Mouse (Mus musculus) lung, postnatal 0 days (tissue): Measurements from ENCODE around the gene Casp9. TPM values are rescaled to one million over a fixed set of nuclear protein-coding genes. Genes with fewer than 3 reads are reported as not detected.

ENCODE experiments used
- ATAC-seq: fragments of 200-750 bp; cut with Nextera tagmentation; 2 replicates; pipeline ENCODE4 v1.8.0; 2017; ENCODE audit warnings: moderate library complexity
- DNase-seq: peaks from one replicate; pipeline ENCODE4 v3.0.0-alpha.2; 2016; ENCODE audit warnings: low spot score
- H3K27ac ChIP-seq: fragments of 300-500 bp; sonication (generic); 2 replicates; pipeline ENCODE4 v1.5.1; 2014; ENCODE audit warnings: antibody characterized with exemption, mild to moderate bottlenecking, low read length, mixed read lengths
- H3K27me3 ChIP-seq: fragments of 300-500 bp; sonication (generic); replicated peaks from 2 replicates; pipeline ENCODE4 v1.6.1; 2014; ENCODE audit warnings: low read length, mixed read lengths; ENCODE audit not compliant: insufficient read depth
- H3K36me3 ChIP-seq: fragments of 300-500 bp; sonication (generic); 2 replicates; pipeline ENCODE4 v1.6.1; 2014; ENCODE audit warnings: low read length, mixed read lengths; ENCODE audit not compliant: insufficient read depth
- H3K4me1 ChIP-seq: fragments of 300-500 bp; sonication (generic); 2 replicates; pipeline ENCODE4 v1.6.1; 2014; ENCODE audit warnings: antibody characterized with exemption, low read depth, low read length, mixed read lengths; ENCODE audit not compliant: insufficient read depth
- H3K4me2 ChIP-seq: fragments of 300-500 bp; sonication (generic); replicated peaks from 2 replicates; pipeline ENCODE4 v1.6.1; 2014; ENCODE audit warnings: low read depth, mild to moderate bottlenecking, low read length, moderate library complexity, mixed read lengths
- H3K4me3 ChIP-seq: fragments of 300-500 bp; sonication (generic); 2 replicates; pipeline ENCODE4 v1.5.1; 2014; ENCODE audit warnings: low read depth, low read length
- H3K9ac ChIP-seq: fragments of 300-500 bp; sonication (generic); replicated peaks from 2 replicates; pipeline ENCODE4 v1.6.1; 2014; ENCODE audit warnings: low read depth, mild to moderate bottlenecking
- H3K9me3 ChIP-seq: fragments of 300-500 bp; sonication (generic); 2 replicates; pipeline ENCODE4 v1.6.1; 2016; ENCODE audit warnings: low read length, mixed read lengths
- CTCF ChIP-seq: IDR thresholded peaks from 2 replicates; pipeline ENCODE4 v1.5.1; 2016; ENCODE audit warnings: antibody characterized with exemption, mild to moderate bottlenecking
- EP300 ChIP-seq: IDR thresholded peaks from 2 replicates; pipeline ENCODE4 v1.6.1; 2016; ENCODE audit warnings: antibody characterized with exemption, mild to moderate bottlenecking, control low read depth
- WGBS: fragments of 180-500 bp; shearing (Covaris S2); extraction: QIAGEN DNeasy Blood & Tissue Kit; methylation state at CpG from one replicate; pipeline ENCODE4 v1.1.7; 2014; 5-methylcytosine and 5-hydroxymethylcytosine counted together
- polyA plus RNA-seq: library from polyadenylated mRNA; unstranded; fragments of >200 nt; fragmentation: Nextera tagmentation; extraction: Ambion mirVana; gene quantifications from 2 replicates; pipeline ENCODE4 v1.2.1, GENCODE M21; 2015

Gene Casp9
- polyA plus RNA-seq, 1 experiment from 2014 or later, result 20.2 TPM

DNA sequence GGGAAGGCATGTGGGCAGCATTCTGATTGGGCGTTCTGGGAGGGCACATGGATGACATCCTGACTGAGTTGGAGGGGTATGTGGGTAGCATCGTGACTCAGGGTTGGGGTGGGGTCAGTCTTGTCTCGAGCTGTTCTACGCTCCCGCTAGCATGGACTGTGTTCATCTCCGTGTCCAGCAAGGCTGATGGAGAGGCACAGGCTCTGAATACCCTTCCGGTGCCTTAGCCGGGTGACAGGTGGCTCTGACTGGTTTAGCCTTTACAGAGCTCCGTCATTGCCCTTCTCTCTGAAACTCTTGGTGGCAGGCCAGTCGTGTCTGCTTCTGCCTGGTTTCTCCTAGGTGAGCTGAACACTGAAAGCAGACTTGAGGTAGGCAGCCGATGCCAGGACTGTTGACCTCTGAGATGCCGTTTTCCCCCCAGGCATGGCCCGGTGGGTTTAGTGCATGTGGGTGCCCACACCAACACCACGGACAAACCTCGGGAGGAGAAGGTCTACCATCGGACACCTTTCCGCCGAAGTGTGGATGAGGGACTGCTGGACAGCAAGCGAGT is 38.0 kb upstream of the Casp9 start:
- no peak for ATAC-seq
- no peak overlapping the region for H3K27ac ChIP-seq
- H3K9ac ChIP-seq, result no peak overlapping the region
- no peak for DNase-seq
- TF ChIP-seq EP300, result no peak
- TF ChIP-seq CTCF, result no peak
- 83% methylated on average over 19 of the region's 19 CpGs for WGBS
- H3K9me3 ChIP-seq, result no peaks in the 10 kb centered on the region
- H3K36me3 ChIP-seq, result no peaks in the 10 kb centered on the region
- no peak overlapping the region for H3K4me2 ChIP-seq
- H3K27me3 ChIP-seq, result no peaks in the 10 kb centered on the region
- no peaks in the 10 kb centered on the region for H3K4me1 ChIP-seq
- H3K4me3 ChIP-seq, result no peak overlapping the region

DNA sequence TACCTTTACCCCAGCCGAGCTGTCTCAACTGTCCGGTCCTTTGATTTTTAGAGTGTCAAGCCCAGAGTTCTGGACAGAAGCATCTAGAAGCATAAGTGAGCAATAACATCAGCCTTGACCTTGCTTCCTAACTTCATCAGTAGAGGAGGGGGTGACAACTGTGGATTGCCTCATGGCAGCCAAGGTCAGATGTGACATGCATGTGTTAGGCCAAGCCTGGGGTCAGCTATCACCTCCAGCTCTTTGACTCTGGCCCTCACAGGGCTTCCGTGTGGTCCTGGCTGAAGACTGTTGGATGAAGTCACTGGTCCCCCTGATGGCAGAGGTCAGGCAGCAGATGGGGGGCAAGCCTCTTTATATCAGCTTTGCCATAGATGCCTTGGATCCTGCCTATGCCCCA is 36.3 kb upstream of the Casp9 start:
- no peak for DNase-seq
- H3K4me2 ChIP-seq, result no peak overlapping the region
- no peak overlapping the region for H3K4me3 ChIP-seq
- no peak overlapping the region for H3K27ac ChIP-seq
- no peak for ATAC-seq
- 85% methylated on average over 3 of the region's 3 CpGs for whole genome bisulfite sequencing
- H3K36me3 ChIP-seq, result peaks cover 12% of the 10 kb centered on the region; the same call in 1 of the 2 replicates
- H3K4me1 ChIP-seq, result no peaks in the 10 kb centered on the region
- no peaks in the 10 kb centered on the region for H3K9me3 ChIP-seq
- H3K9ac ChIP-seq, result no peak overlapping the region
- no peaks in the 10 kb centered on the region for H3K27me3 ChIP-seq
- no peak for TF ChIP-seq EP300
- TF ChIP-seq CTCF, result no peak

DNA sequence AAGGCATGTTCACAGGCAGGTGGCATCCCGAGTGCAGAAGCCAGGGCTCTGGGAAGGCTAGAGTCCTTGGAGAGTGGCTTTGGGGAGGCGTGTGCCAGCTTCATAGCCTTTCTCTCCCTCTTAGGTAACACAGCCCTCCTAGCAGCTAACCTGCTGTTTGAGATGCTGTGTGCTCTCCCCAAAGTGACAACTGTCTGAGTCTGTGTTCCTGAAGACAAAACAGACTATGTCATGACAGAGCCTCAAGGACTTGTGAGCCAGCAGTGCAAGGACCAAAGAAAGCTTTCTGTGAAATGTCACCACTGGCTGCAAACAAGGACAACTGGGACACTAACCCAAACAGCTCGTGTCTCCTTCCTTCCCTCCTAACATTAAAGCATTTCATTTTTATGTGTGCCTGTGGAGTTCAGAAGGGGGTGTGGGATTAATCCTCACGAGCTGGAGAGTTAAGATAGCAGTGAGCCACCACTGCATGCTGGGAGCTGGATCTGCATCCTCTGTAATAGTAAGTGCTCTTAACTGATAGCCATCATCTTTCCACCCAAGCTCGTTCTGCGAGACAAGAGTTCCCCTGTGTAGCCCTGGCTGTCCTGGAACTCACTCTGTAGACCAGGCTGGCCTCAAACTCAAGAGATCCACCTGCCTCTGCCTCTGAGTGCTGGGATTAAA is 34.4 kb upstream of the Casp9 start:
- ATAC-seq (no peak), DNase-seq (no peak)
- H3K27me3 ChIP-seq, result no peaks in the 10 kb centered on the region
- no peak overlapping the region for H3K4me3 ChIP-seq
- H3K4me2 ChIP-seq, result no peak overlapping the region
- H3K36me3 ChIP-seq, result peaks cover 24% of the 10 kb centered on the region; the same call in 1 of the 2 replicates
- no peaks in the 10 kb centered on the region for H3K9me3 ChIP-seq
- H3K4me1 ChIP-seq, result no peaks in the 10 kb centered on the region
- no peak overlapping the region for H3K9ac ChIP-seq
- TF ChIP-seq EP300, result no peak
- H3K27ac ChIP-seq, result no peak overlapping the region
- 59% methylated on average over 6 of the region's 6 CpGs for WGBS

DNA sequence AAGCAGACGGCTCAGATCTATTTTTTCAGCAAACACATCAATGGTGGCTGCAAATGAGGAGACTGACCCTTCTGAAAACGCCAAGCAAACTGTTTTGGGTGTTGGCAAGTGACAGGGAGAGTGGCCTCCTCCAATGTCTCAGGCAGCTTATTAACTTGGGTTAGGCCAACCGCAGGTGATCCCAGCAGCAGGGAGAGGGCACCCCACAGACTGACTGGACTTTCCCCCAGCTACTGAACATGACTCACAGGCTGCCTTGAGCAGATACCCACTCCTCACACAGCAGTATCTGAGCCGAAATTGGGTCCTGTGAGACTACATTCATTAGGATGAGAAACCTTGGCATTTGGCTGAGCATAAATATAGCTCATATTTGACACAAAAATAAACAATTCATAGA is 32.5 kb upstream of the Casp9 start:
- Histone ChIP-seq H3K27ac (no peak overlapping the region), H3K4me2 (no peak overlapping the region), H3K4me3 (no peak overlapping the region), H3K36me3 (peaks cover 24% of the 10 kb centered on the region; the same call in 1 of the 2 replicates), H3K9ac (no peak overlapping the region), H3K9me3 (no peaks in the 10 kb centered on the region), H3K27me3 (no peaks in the 10 kb centered on the region), H3K4me1 (no peaks in the 10 kb centered on the region)
- ATAC-seq (no peak), DNase-seq (no peak)
- TF ChIP-seq CTCF, result no peak
- TF ChIP-seq EP300, result no peak
- 77% methylated on average over 4 of the region's 4 CpGs for WGBS

DNA sequence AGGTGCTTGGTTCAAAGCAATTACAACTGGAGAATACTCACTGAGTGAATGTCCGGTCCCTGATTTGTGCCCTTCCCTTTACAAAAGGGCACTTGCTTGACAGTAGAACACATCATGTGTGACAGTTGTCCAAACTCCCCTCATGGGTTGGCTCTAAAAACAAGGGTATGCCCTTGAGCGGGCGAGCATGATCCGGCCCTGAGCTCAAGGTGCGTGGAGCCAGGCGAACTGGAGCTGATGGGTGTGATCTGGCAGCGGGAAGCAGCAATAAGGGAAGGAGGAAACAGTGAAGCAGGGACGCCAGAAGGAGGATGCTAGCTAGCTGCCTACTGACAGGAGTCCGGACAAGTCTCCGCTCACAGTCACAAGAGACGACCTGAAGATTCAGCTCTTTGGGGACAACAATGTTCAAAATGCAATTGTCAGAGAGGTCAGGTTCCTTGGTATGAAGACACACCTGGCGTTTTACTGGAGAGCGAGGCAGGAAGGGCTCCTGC is 31.3 kb upstream of the Casp9 start:
- ATAC-seq, result no peak
- no peak overlapping the region for H3K9ac ChIP-seq
- no peak for DNase-seq
- H3K4me1 ChIP-seq, result 0 out of 2 replicates have a peak, but pooled peaks cover 4% of the 10 kb centered on the region
- WGBS, result 92% methylated on average over 13 of the region's 13 CpGs
- TF ChIP-seq EP300 (no peak), CTCF (no peak)
- no peaks in the 10 kb centered on the region for H3K27me3 ChIP-seq
- no peaks in the 10 kb centered on the region for H3K9me3 ChIP-seq
- H3K36me3 ChIP-seq, result peaks cover 24% of the 10 kb centered on the region; the same call in 1 of the 2 replicates
- H3K27ac ChIP-seq, result no peak overlapping the region
- no peak overlapping the region for H3K4me2 ChIP-seq
- H3K4me3 ChIP-seq, result no peak overlapping the region

DNA sequence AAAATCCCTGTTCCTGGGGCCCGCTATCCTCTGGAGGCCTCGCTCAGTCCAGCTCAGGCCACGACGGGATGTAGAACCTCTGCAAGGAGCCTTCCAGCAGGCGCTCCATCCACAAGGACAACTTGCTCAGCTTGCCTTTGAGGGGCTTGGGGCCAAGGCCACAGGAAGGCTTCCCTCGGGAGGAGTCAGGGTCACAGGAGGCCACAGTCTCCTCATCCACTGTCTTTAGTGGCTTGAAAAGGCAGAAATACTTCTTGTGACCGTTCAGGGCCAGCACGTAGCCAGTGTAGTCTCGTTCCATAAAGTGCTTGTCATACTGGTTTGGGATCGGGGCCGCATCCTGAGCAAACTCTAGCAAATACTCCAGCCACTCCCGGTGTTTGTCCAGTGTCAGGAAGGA is 29.9 kb upstream of the Casp9 start:
- Histone ChIP-seq H3K4me2 (no peak overlapping the region), H3K27me3 (no peaks in the 10 kb centered on the region), H3K9ac (no peak overlapping the region), H3K36me3 (peaks cover 24% of the 10 kb centered on the region; the same call in 1 of the 2 replicates), H3K4me3 (no peak overlapping the region), H3K4me1 (0 out of 2 replicates have a peak, but pooled peaks cover 4% of the 10 kb centered on the region), H3K9me3 (no peaks in the 10 kb centered on the region), H3K27ac (no peak overlapping the region)
- DNase-seq (no peak), ATAC-seq (no peak)
- WGBS, result 66% methylated on average over 12 of the region's 12 CpGs
- TF ChIP-seq CTCF, result no peak
- TF ChIP-seq EP300, result no peak
